Mouse (Mus musculus) neural tube, embryonic 14.5 days (tissue): ENCODE measurements around the gene Slc25a40. TPM values are rescaled to one million over a fixed set of nuclear protein-coding genes. Genes with fewer than 3 reads are reported as not detected.

ENCODE experiments used
- ATAC-seq: fragments of 200-750 bp; cut with Nextera tagmentation; 2 replicates; pipeline ENCODE4 v1.8.0; 2017; ENCODE audit warnings: low read depth, mild to moderate bottlenecking, moderate TSS enrichment, moderate library complexity
- H3K27ac ChIP-seq: fragments of 300-500 bp; sonication (generic); 2 replicates; pipeline ENCODE4 v1.5.1; 2014; ENCODE audit warnings: low read depth, mild to moderate bottlenecking, control low read depth, low read length, moderate library complexity, mixed read lengths
- H3K27me3 ChIP-seq: fragments of 300-500 bp; sonication (generic); 2 replicates; pipeline ENCODE4 v1.6.1; 2014; ENCODE audit warnings: low read length; ENCODE audit not compliant: control insufficient read depth, insufficient read depth
- H3K36me3 ChIP-seq: fragments of 300-500 bp; sonication (generic); 2 replicates; pipeline ENCODE4 v1.6.1; 2014; ENCODE audit warnings: low read length, mixed read lengths; ENCODE audit not compliant: control insufficient read depth, insufficient read depth
- H3K4me1 ChIP-seq: fragments of 300-500 bp; sonication (generic); 2 replicates; pipeline ENCODE4 v1.6.1; 2014; ENCODE audit warnings: low read length; ENCODE audit not compliant: control insufficient read depth, insufficient read depth
- H3K4me2 ChIP-seq: fragments of 300-500 bp; sonication (generic); 2 replicates; pipeline ENCODE4 v1.6.1; 2014; ENCODE audit warnings: mild to moderate bottlenecking, low read depth, low read length, control low read depth
- H3K4me3 ChIP-seq: fragments of 300-500 bp; sonication (generic); 2 replicates; pipeline ENCODE4 v1.5.1; 2014; ENCODE audit warnings: low read depth, low read length, control low read depth, mixed read lengths
- H3K9ac ChIP-seq: fragments of 300-500 bp; sonication (generic); replicated peaks from 2 replicates; pipeline ENCODE4 v1.6.1; 2014; ENCODE audit warnings: low read depth, mild to moderate bottlenecking, control low read depth, low read length, mixed read lengths
- H3K9me3 ChIP-seq: fragments of 300-500 bp; sonication (generic); 2 replicates; pipeline ENCODE4 v1.6.1; 2016; ENCODE audit warnings: low read length; ENCODE audit not compliant: control insufficient read depth
- WGBS: fragments of 180-500 bp; shearing (Covaris S2); extraction: QIAGEN DNeasy Blood & Tissue Kit; methylation state at CpG from one replicate; pipeline ENCODE4 v1.1.7; 2014; 5-methylcytosine and 5-hydroxymethylcytosine counted together
- polyA plus RNA-seq: library from polyadenylated mRNA; unstranded; fragments of >200 nt; fragmentation: Nextera tagmentation; extraction: Ambion mirVana; gene quantifications from 2 replicates; pipeline ENCODE4 v1.2.1, GENCODE M21; 2014

The Slc25a40 gene
- 11.1 and 11.4 TPM in 2 replicates for polyA plus RNA-seq

DNA sequence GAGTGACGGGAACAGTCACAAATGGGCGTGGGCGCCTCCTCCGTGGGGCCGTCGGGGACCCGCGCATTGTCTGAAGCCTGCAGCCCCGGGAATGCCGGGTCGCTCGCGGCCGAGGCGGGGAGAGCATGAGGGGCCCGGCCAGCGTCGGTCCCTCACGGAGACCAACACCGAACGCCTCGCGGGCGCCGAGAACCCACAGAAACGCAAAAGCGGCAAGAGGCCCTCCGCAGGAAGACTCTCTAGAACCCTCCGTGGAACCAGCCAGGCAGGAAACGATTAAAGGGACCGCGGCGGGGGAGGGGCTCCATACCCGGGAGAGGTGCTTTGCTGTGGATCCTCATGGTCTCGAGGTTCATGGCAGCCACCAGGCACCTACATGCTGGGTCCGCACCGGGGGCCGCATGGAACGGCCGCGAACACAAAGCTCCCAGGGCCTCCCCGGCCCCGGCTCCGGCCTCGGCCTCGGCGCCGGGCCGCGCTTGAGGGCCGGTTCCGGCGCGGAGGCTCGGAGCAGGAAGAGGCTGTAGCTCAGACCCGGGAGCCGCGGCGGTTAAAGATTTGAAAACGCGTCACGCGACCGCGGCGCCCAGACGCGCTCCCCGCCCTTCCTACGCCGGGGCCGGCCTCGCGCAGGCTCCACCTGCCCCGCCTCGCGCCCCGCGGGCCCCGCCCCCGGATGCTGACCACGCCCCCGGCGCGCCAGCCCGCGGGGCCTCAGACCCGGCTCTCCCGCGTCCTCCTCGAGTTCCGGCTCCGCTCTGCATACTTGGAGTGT, at the start of gene Slc25a40, which contains the start of gene Dbf4:
Slc25a40 (plus strand) TSS at position 694 of the 775 bp plus-strand sequence.
Dbf4 (minus strand) TSS at position 560 of the 775 bp plus-strand sequence.
- peak within 1 kb of the TSS; percentile 85 for H3K4me3 ChIP-seq
- peak within 1 kb of the TSS; percentile 73 for H3K27ac ChIP-seq
- no peaks in the 10 kb centered on the region for H3K9me3 ChIP-seq
- no peaks in the 10 kb centered on the region for H3K36me3 ChIP-seq
- ATAC-seq = peak; percentile 98
- H3K9ac ChIP-seq = peak within 1 kb of the TSS; percentile 72
- under 1% methylated on average over 68 of the region's 93 CpGs for WGBS
- H3K4me2 ChIP-seq = peak within 1 kb of the TSS; percentile 80
- H3K27me3 ChIP-seq = no peaks in the 10 kb centered on the region
- peaks cover 4% of the 10 kb centered on the region; the same call in 1 of the 2 replicates for H3K4me1 ChIP-seq

DNA sequence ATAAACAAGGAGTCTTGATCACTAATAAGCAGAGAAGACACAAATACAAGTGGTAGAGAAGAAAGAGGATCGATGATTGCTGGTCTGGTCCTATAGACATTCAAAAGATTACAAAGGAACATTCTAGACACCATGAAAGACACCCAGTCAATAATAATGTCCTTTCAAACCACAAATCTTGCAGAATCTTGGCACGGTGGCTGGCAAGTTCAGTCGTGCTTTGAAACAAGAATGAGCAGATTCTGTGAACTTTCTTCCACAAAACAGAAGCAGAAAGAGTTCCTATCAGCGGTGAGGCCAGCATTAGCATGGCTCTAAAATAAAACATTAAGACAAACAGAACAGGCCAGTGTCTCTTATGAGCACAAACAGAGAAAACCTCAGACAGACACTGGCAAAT, 49.2 kb upstream of the Slc25a40 start:
- H3K36me3 ChIP-seq = no peaks in the 10 kb centered on the region
- no peak overlapping the region for H3K9ac ChIP-seq
- no peak overlapping the region for H3K4me3 ChIP-seq
- H3K9me3 ChIP-seq = no peaks in the 10 kb centered on the region
- WGBS = 52% methylated on average over 4 of the region's 4 CpGs
- no peaks in the 10 kb centered on the region for H3K4me1 ChIP-seq
- no peaks in the 10 kb centered on the region for H3K27me3 ChIP-seq
- H3K4me2 ChIP-seq = no peak overlapping the region
- no peak overlapping the region for H3K27ac ChIP-seq
- no peak for ATAC-seq

DNA sequence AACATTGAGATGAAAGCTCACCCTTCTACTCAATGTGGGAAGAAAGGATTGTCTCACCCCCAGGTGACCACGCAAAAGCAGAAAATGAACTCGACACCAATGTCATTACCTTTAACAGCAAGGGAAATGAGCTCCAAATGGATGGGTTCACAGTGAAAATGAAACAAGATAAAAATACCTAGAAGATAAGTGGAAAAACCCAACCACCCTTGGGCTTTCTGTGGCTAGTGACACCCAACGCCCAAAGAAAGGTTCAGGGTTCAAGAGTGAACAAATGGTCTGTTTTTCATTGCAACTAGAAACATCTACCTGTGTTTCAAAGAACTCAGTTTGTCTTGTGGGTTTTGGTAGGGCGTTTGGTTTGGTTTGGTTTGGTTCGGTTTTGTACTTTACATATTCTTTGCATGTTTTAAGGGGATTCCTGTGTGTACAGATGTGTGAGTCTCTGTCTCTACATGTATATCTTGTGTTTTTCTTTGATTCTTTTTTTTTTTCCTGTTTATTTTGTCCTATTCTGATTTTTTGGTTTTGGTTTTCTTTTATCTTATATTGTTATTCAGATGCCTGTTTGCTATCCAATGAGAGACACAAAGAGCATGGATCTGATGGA, 48.2 kb upstream of the Slc25a40 start:
- 88% methylated on average over 5 of the region's 5 CpGs for WGBS
- H3K27me3 ChIP-seq = no peaks in the 10 kb centered on the region
- ATAC-seq = no peak
- H3K9ac ChIP-seq = no peak overlapping the region
- no peak overlapping the region for H3K27ac ChIP-seq
- H3K4me3 ChIP-seq = no peak overlapping the region
- no peaks in the 10 kb centered on the region for H3K4me1 ChIP-seq
- H3K9me3 ChIP-seq = no peaks in the 10 kb centered on the region
- H3K36me3 ChIP-seq = no peaks in the 10 kb centered on the region
- no peak overlapping the region for H3K4me2 ChIP-seq

DNA sequence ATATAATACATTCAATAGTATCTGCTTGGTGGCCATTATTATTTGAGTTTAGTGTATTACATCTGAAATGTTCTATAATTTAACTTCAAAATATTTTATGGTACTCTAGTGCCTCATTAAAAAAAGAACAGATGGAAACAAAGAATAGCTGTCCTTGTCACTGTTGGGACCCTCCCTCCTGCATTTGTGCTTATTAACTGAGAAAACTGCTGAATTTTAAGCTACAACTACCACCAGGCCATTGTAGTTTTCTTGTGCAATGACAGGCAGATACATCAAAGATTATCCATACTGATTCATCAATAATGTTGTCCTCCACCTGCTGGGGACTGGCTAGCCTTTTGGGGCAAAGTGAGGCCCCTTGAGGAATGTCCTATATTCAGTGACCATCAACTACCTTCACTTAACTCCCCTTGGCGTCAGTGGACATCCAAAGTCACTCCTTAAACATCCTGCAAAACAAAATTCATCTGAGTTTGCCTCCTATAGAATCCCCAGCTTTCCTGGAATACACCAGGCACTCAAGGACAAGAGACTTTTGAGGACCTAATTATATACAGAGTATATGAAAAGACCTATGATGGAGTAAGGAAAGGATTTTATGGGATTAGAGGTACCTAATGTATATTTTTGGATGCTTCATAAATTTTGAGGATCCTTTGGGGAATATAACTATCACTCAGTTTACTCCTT, 28.6 kb upstream of the Slc25a40 start:
- H3K9me3 ChIP-seq = no peaks in the 10 kb centered on the region
- ATAC-seq = no peak
- WGBS = 81% methylated on average over 1 of the region's 1 CpGs

DNA sequence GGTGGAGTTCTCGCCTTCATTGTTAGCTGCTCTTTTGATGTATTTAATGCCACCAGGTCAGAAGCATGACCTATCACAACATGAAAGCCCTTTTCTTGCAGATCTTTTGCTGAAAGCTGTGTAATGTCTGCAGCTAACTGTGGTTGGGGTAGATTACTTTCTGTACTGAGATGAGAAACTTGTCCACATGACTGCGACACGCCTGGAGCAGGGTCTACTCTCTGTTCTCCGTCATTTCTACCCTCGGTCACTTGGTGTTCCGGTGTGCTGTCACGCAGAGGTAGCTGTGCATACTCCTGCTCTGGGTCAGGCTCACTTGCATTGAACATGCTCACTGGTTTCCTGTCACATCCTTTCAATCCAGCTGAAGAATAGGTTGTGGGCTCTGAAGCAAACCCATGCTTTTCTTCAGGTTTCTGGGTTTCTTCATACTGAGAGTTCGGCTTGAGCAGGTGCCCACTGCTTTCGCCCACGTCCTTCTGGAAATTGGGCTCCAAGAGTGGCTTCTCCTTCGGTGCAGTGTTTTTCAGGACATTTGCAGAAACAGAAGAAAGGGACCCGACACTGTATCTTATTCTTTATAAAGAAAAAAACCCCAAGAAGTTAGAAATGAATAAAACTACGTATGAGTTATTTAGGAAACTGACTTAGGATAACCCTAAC, 24.9 kb upstream of the Slc25a40 start:
- ATAC-seq = no peak
- Histone ChIP-seq H3K27ac (no peak overlapping the region), H3K4me3 (no peak overlapping the region), H3K9ac (no peak overlapping the region), H3K4me1 (no peaks in the 10 kb centered on the region), H3K27me3 (no peaks in the 10 kb centered on the region), H3K36me3 (peaks cover 8% of the 10 kb centered on the region), H3K4me2 (no peak overlapping the region), H3K9me3 (no peaks in the 10 kb centered on the region)
- WGBS = 92% methylated on average over 13 of the region's 13 CpGs

More for the DNA sequence above, 28.6 kb upstream of the Slc25a40 start:
- no peak overlapping the region for H3K27ac ChIP-seq
- no peak overlapping the region for H3K4me3 ChIP-seq
- no peak overlapping the region for H3K4me2 ChIP-seq
- peaks cover 8% of the 10 kb centered on the region for H3K36me3 ChIP-seq
- H3K9ac ChIP-seq = no peak overlapping the region
- H3K27me3 ChIP-seq = no peaks in the 10 kb centered on the region
- H3K4me1 ChIP-seq = no peaks in the 10 kb centered on the region

DNA sequence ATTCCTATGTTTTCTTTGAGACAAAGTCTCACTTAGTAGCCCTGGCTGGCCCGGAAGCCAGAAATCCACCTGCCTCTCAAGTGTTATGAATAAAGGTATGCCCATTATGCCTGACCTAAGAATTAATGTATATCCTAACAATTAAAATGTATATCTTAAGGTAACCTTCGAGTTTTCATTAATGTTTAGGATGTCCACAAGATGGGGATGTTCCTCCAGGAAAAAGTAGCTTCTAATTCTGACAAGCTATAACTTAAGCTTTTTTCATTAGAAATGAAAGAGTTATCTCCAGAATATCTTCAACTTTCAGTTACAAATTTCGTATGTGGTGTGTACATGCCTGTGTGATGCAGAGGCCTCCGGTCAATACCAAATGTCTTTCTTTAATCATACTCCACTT, 13.9 kb upstream of the Slc25a40 start:
- Histone ChIP-seq H3K27ac (no peak overlapping the region), H3K4me3 (no peak overlapping the region), H3K36me3 (0 out of 2 replicates have a peak, but pooled peaks cover 3% of the 10 kb centered on the region), H3K9ac (no peak overlapping the region), H3K4me1 (no peaks in the 10 kb centered on the region), H3K9me3 (no peaks in the 10 kb centered on the region), H3K4me2 (no peak overlapping the region), H3K27me3 (no peaks in the 10 kb centered on the region)
- ATAC-seq = no peak
- 94% methylated on average over 4 of the region's 4 CpGs for WGBS

DNA sequence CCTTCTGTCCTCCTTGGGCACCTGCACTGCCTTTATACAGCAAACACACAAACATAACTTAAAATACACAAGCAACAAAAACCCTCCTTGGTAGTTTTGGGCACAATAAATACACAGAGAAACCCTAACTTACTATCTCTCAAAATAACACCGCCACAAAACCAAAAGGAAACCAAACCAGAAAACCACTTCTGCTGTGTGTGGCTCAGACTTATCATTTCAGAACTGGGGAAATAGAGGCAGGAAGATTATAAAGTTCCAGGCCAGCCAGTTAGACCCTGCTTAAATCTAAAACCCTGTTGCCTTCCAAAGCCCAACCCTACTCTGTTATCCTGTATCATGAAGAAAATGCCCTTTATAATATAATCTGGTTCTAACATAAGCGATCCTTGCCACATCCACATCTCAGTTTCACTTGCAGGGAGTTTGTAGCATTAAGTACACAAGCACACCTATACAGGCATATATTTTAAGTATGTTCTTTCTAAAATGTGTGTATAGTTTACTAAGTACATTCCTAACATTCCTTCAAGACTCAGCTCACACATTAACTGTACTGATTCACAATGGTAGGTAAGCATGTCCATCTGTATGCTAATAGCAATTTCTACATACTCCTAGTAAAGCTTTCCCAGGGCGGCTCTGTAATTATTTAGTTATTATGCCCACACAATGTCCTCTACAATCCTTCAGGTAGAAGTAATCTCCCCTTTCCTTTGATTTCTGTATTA, 5.8 kb upstream of the Slc25a40 start:
- Histone ChIP-seq H3K4me3 (no peak overlapping the region), H3K9me3 (no peaks in the 10 kb centered on the region), H3K36me3 (no peaks in the 10 kb centered on the region), H3K4me1 (no peaks in the 10 kb centered on the region), H3K27ac (no peak overlapping the region), H3K27me3 (no peaks in the 10 kb centered on the region), H3K4me2 (no peak overlapping the region), H3K9ac (no peak overlapping the region)
- no peak for ATAC-seq
- 91% methylated on average over 3 of the region's 3 CpGs for WGBS

DNA sequence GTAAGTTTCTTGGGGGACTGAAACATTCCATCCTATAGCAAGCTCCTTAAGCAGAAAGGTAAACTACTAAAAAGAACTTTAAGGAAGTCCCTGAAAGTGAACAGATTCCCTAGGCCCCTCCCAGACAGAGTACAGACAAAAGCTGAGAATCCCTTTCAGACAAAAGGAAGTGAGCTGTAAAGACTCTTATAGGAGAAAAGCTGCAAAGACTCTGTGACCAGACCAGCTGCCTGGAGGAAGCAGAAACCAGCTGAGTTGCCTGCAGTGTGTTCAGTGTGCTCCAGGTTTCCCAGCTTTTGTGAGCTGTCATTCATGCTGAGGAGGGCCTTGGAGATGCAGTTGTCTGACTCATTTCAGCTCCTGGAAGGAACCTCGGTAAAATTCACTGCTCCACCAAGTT, 5.2 kb upstream of the Slc25a40 start:
- Histone ChIP-seq H3K9me3 (no peaks in the 10 kb centered on the region), H3K4me3 (no peak overlapping the region), H3K4me1 (no peaks in the 10 kb centered on the region), H3K36me3 (no peaks in the 10 kb centered on the region), H3K9ac (no peak overlapping the region), H3K4me2 (no peak overlapping the region), H3K27ac (no peak overlapping the region), H3K27me3 (no peaks in the 10 kb centered on the region)
- ATAC-seq = no peak
- 54% methylated on average over 1 of the region's 1 CpGs for WGBS
